Mouse (Mus musculus) liver, postnatal 0 days (tissue): ENCODE measurements at regions not wholly inside any gene's neighbourhood (a gene's known extent, or its start where the extent isn't known, plus 50 kb on each side); places are given as distances from the start of the nearest gene placed in this dataset.

ENCODE experiments used
- ATAC-seq: fragments of 200-750 bp; cut with Nextera tagmentation; 2 replicates; pipeline ENCODE4 v1.8.0; 2017; ENCODE audit warnings: mild to moderate bottlenecking, moderate library complexity
- DNase-seq: peaks from one replicate; pipeline ENCODE4 v3.0.0-alpha.2; 2016
- H3K27ac ChIP-seq: fragments of 300-500 bp; sonication (generic); 2 replicates; pipeline ENCODE4 v1.5.1; 2014; ENCODE audit warnings: antibody characterized with exemption, moderate library complexity, mild to moderate bottlenecking, low read depth
- H3K27me3 ChIP-seq: fragments of 300-500 bp; sonication (generic); 2 replicates; pipeline ENCODE4 v1.6.1; 2014; ENCODE audit warnings: low read length, control low read depth, mixed read lengths; ENCODE audit not compliant: insufficient read depth
- H3K36me3 ChIP-seq: fragments of 300-500 bp; sonication (generic); replicated peaks from 2 replicates; pipeline ENCODE4 v1.6.1; 2014; ENCODE audit warnings: mild to moderate bottlenecking, control low read depth, low read length, moderate library complexity, mixed read lengths; ENCODE audit not compliant: insufficient read depth
- H3K4me1 ChIP-seq: fragments of 300-500 bp; sonication (generic); 2 replicates; pipeline ENCODE4 v1.6.1; 2014; ENCODE audit warnings: antibody characterized with exemption, mild to moderate bottlenecking, control low read depth; ENCODE audit not compliant: insufficient read depth
- H3K4me2 ChIP-seq: fragments of 300-500 bp; sonication (generic); 2 replicates; pipeline ENCODE4 v1.6.1; 2014; ENCODE audit warnings: low read depth, mild to moderate bottlenecking, low read length, moderate library complexity, mixed read lengths
- H3K4me3 ChIP-seq: fragments of 300-500 bp; sonication (generic); 2 replicates; pipeline ENCODE4 v1.5.1; 2014; ENCODE audit warnings: low read depth, low read length
- H3K9ac ChIP-seq: fragments of 300-500 bp; sonication (generic); replicated peaks from 2 replicates; pipeline ENCODE4 v1.6.1; 2014; ENCODE audit warnings: mild to moderate bottlenecking, moderate library complexity
- H3K9me3 ChIP-seq: fragments of 300-500 bp; sonication (generic); 2 replicates; pipeline ENCODE4 v1.6.1; 2016; ENCODE audit warnings: mild to moderate bottlenecking, control low read depth, low read length, mixed read lengths
- CTCF ChIP-seq: sonication (generic); IDR thresholded peaks from 2 replicates; pipeline ENCODE4 v1.5.1; 2016; ENCODE audit warnings: antibody characterized with exemption, low read depth
- EP300 ChIP-seq: IDR thresholded peaks from 2 replicates; pipeline ENCODE4 v1.6.1; 2016; ENCODE audit warnings: antibody characterized with exemption, low read depth, mild to moderate bottlenecking
- WGBS: fragments of 180-500 bp; shearing (Covaris S2); extraction: QIAGEN DNeasy Blood & Tissue Kit; methylation state at CpG from one replicate; pipeline ENCODE4 v1.1.7; 2014; ENCODE audit not compliant: insufficient replicate concordance; 5-methylcytosine and 5-hydroxymethylcytosine counted together

DNA sequence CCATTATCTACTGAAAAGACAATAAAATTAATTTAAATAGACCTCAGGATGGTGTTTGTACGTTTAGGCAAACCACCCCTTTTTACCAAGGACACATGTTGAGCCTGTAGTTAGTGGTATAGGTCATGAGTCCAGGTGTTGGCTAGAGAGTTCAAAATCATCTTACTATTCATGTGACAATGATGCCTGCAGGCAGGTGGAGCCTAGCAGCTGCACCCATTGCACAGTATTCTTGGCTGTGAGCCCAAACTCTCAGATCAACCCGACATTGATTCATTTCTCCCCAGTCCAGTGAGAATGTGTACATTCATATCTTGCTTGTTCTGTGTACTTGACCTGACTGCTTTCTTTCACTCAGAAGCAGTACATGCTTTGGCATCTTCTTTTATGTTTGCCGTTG, 1677.4 kb upstream of the Gm7489 start:
- Histone ChIP-seq H3K36me3 (no peaks in the 10 kb centered on the region), H3K9me3 (no peaks in the 10 kb centered on the region), H3K4me3 (no peak overlapping the region), H3K4me2 (no peak overlapping the region), H3K9ac (no peak overlapping the region), H3K27me3 (no peaks in the 10 kb centered on the region), H3K4me1 (no peaks in the 10 kb centered on the region), H3K27ac (no peak overlapping the region)
- TF ChIP-seq EP300 = no peak
- no peak for TF ChIP-seq CTCF
- ATAC-seq = no peak
- 66% methylated on average over 3 of the region's 3 CpGs for WGBS
- DNase-seq = no peak

DNA sequence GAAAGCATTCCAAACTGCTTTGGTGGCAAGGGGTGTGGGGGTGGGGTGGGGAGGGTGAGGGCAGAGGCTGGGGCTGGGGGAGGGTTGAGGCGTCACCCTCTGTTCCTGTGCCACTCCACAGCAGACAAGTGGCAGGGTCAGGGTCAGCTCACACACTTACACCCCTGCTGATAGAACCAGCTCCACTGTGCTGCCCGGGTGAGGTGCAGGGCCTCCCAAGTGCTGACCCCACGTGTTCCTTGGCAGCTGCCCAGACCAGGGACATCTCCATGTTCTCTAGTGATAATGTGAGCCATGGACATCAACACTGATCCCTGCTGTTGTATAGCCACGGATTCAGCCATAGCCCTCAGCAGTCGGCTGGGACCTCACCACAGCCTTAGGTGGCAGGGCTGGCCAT, 1652.3 kb upstream of the Gm7489 start:
- H3K27ac ChIP-seq = no peak overlapping the region
- H3K27me3 ChIP-seq = no peaks in the 10 kb centered on the region
- no peak overlapping the region for H3K4me2 ChIP-seq
- H3K4me1 ChIP-seq = no peaks in the 10 kb centered on the region
- WGBS = 71% methylated on average over 5 of the region's 5 CpGs
- H3K9me3 ChIP-seq = no peaks in the 10 kb centered on the region
- no peak for ATAC-seq
- no peak for DNase-seq
- no peaks in the 10 kb centered on the region for H3K36me3 ChIP-seq
- H3K9ac ChIP-seq = no peak overlapping the region
- no peak for TF ChIP-seq CTCF
- TF ChIP-seq EP300 = no peak
- H3K4me3 ChIP-seq = no peak overlapping the region

DNA sequence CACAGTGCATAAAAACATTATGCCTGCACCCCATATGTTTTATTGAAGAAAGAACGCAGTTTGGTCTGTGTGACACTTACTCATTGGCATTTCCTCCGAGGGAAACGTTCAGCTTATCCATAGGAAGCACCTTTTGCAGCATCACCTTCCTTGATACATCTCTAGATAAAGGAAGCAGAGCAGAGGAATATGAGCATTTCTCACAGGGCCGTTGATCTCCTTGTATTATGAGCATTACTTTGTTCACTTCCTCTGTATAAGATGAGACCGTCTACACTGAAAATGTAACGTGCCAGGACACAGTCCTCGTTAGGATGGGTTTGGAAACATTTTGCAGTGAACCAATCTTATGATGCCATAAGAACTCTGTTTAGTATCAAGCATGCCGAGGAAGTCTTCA, 1648.5 kb upstream of the Gm7489 start:
- Histone ChIP-seq H3K4me3 (no peak overlapping the region), H3K4me2 (no peak overlapping the region), H3K27ac (no peak overlapping the region), H3K9me3 (no peaks in the 10 kb centered on the region), H3K36me3 (no peaks in the 10 kb centered on the region), H3K27me3 (no peaks in the 10 kb centered on the region), H3K4me1 (no peaks in the 10 kb centered on the region), H3K9ac (no peak overlapping the region)
- 25% methylated on average over 8 of the region's 8 CpGs for WGBS
- ATAC-seq (no peak), DNase-seq (no peak)
- no peak for TF ChIP-seq CTCF
- TF ChIP-seq EP300 = no peak

DNA sequence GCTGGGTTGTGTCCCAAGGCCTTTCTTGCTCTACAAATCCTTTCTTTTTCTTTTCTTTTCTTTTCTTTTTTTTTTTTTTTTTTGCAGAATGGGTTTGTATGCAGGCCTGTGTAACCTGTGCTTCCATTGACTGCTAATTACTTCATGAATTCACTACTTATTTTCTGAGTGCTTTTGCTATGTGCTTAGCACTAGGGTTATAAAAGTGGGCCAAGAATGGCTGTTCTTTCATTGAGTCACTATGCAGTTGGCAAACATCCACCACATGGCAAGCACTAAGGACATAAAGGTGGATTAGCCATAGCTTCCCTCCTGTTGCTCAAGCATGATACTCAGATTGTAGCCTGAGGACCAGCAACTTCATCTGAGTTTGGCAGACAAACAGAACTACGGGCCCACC, 1641.8 kb upstream of the Gm7489 start:
- Histone ChIP-seq H3K36me3 (no peaks in the 10 kb centered on the region), H3K4me3 (no peak overlapping the region), H3K4me2 (no peak overlapping the region), H3K27ac (no peak overlapping the region), H3K9me3 (no peaks in the 10 kb centered on the region), H3K27me3 (no peaks in the 10 kb centered on the region), H3K4me1 (no peaks in the 10 kb centered on the region), H3K9ac (no peak overlapping the region)
- 83% methylated on average over 1 of the region's 1 CpGs for WGBS
- ATAC-seq = no peak
- no peak for TF ChIP-seq CTCF
- TF ChIP-seq EP300 = no peak
- no peak for DNase-seq
